Mouse (Mus musculus) layer of hippocampus, adult 2 months (tissue): ENCODE data around the gene Plxna1. TPM values are rescaled to one million over a fixed set of nuclear protein-coding genes. Genes with fewer than 3 reads are reported as not detected.

Experiments used
- DNase-seq, 2 experiments: peaks; one replicate each; pipeline ENCODE4 v3.0.0; 2022; ENCODE audit warnings: low spot score in 2 of 2
- H3K27ac ChIP-seq: fragments of 200-600 bp; 2 replicates; pipeline ENCODE4 v1.8.1; 2022
- H3K4me3 ChIP-seq: fragments of 200-600 bp; 2 replicates; pipeline ENCODE4 v1.8.1; 2022; ENCODE audit warnings: mild to moderate bottlenecking
- CTCF ChIP-seq: fragments of 200-600 bp; conservative IDR thresholded peaks from 2 replicates; pipeline ENCODE4 v1.8.1; 2022; ENCODE audit warnings: antibody characterized with exemption, mild to moderate bottlenecking, moderate library complexity
- total RNA-seq, 2 experiments: library from RNA; stranded (reverse); gene quantifications; 2 replicates each; pipeline ENCODE4 v1.2.3; 2021

Gene Plxna1
- total RNA-seq, 2 experiments from 2014 or later: 108 to 120 TPM

DNA sequence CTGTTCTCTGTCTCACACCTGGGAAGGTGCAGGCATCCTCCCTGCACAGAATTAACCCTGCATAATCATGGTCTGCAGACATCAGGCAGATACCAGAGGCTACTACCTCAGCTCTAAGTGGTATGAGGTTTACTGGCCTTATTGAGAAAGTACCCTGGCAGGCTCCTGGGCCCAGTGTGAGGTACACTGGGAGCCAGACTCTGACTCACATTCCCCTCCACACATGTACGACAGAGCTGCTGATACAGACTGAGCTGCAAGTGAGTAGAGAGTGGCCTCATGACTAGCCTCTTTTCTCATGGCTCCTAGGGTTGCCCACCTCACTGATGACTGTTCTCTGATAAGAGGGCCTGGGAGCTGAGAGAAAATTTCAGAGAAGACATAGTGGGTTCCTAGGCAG lies 24.5 kb upstream of the Plxna1 start:
- H3K4me3 ChIP-seq: no peak overlapping the region
- no peak for TF ChIP-seq CTCF
- DNase-seq: no peak

DNA sequence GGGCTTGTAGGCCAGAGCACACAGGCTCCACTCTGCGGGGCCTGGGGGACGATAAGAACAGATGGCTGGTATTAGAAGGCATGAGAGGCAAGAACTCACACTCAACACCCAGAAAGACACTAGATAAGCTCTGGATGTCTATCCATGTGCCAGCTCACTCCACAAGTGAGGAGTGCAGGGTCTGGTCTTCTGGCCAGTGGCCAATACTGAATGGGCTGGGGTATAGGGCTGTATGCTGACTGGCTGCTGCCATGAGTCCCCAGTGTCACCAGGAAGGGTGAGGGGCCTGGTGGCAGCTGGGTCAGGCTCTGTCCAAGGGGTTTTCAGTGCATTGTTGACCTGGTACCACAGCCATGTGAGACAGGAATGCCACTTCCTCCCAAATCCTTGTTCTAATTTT lies 22.3 kb upstream of the Plxna1 start:
- DNase-seq: no peak
- TF ChIP-seq CTCF: no peak
- H3K4me3 ChIP-seq: no peak overlapping the region
- no peak overlapping the region for H3K27ac ChIP-seq

More for the DNA sequence above, 24.5 kb upstream of the Plxna1 start:
- no peak overlapping the region for H3K27ac ChIP-seq

GRCm38 (mm10) chr6:89381851-89382250 lies 19.4 kb upstream of the Plxna1 start:
- DNase-seq: no peak
- Histone ChIP-seq H3K4me3 (no peak overlapping the region), H3K27ac (no peak overlapping the region)
- no peak for TF ChIP-seq CTCF

GRCm38 (mm10) chr6:89381172-89381571 lies 18.8 kb upstream of the Plxna1 start:
- H3K27ac ChIP-seq: no peak overlapping the region
- no peak overlapping the region for H3K4me3 ChIP-seq
- no peak for TF ChIP-seq CTCF
- no peak for DNase-seq

GRCm38 (mm10) chr6:89380751-89381150 lies 18.3 kb upstream of the Plxna1 start:
- Histone ChIP-seq H3K27ac (no peak overlapping the region), H3K4me3 (no peak overlapping the region)
- TF ChIP-seq CTCF: no peak
- no peak for DNase-seq

DNA sequence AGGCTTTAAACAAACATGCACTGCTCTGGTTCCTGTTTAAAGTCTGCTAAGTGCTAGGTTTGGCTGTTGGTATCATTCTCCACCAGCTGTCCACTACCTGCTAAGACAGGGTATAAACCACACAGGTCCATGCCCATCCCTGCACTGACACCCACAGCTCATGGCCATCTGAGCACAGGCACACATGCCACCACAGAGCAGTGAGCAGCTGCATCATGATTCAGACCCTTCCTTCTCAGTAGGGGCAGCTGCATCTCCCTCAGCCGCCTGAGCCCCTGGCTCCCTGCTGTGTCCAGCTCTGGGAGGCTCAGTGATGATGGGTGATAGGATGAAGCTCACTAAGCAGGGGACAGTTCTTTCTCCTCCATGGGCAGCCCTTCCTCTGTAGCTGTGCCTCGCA lies 15.8 kb upstream of the Plxna1 start:
- no peak for TF ChIP-seq CTCF
- Histone ChIP-seq H3K4me3 (no peak overlapping the region), H3K27ac (no peak overlapping the region)
- DNase-seq: no peak

DNA sequence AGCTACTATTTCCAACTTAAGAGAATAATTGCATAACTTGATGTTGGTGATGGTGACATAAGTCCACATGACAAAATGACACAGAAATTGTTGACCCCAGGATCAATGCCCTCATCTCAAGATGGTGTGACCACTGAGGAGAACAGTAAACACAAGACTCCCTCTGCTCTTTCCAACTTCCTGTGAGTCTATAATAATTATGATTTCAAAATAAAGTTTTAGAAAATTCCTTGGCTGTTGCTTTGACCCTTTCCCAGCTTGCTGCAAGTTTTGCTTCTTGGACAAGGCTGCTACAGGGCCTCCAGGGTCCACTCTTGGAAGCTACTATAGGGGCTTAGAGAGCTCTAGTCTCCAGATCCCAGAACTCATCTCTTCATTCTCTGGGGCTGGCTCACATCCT lies 6.4 kb upstream of the Plxna1 start:
- H3K4me3 ChIP-seq: no peak overlapping the region
- H3K27ac ChIP-seq: no peak overlapping the region
- TF ChIP-seq CTCF: no peak
- DNase-seq: no peak

DNA sequence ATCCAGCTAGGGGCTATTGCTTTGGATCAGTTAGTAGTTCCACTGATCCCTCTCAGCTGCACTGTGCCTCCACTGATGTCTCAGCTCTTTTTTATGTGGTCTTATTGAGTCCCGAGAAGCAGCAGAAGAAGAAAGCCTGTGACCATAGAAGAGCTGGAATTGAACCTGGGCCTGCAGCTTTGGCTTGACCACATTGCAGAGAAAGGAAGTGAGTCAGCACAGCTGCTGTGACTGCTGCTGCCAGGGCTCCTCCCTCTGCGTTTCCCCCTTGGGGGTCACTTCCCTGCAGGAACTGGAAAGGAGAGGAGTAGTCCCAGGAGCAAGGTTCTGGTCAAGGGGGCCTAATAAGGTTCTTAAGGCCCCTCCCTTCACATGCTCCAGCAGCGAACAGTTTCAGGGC lies 1.9 kb upstream of the Plxna1 start:
- DNase-seq: no peak
- no peak overlapping the region for H3K4me3 ChIP-seq
- no peak for TF ChIP-seq CTCF

GRCm38 (mm10) chr6:89363107-89363451 lies 659 bp upstream of the Plxna1 start:
- DNase-seq: no peak
- Histone ChIP-seq H3K27ac (peak overlapping the region; percentile 79), H3K4me3 (peak overlapping the region; percentile 70)
- no peak for TF ChIP-seq CTCF

More for the DNA sequence above, 1.9 kb upstream of the Plxna1 start:
- no peak overlapping the region for H3K27ac ChIP-seq

- peak overlapping the region; percentile 76 for H3K4me3 ChIP-seq
- DNase-seq: no peak
- peak overlapping the region; percentile 84 for H3K27ac ChIP-seq
- no peak for TF ChIP-seq CTCF
These were observed 771 bp downstream of the Plxna1 start for GRCm38 (mm10) chr6:89361418-89362280.

DNA sequence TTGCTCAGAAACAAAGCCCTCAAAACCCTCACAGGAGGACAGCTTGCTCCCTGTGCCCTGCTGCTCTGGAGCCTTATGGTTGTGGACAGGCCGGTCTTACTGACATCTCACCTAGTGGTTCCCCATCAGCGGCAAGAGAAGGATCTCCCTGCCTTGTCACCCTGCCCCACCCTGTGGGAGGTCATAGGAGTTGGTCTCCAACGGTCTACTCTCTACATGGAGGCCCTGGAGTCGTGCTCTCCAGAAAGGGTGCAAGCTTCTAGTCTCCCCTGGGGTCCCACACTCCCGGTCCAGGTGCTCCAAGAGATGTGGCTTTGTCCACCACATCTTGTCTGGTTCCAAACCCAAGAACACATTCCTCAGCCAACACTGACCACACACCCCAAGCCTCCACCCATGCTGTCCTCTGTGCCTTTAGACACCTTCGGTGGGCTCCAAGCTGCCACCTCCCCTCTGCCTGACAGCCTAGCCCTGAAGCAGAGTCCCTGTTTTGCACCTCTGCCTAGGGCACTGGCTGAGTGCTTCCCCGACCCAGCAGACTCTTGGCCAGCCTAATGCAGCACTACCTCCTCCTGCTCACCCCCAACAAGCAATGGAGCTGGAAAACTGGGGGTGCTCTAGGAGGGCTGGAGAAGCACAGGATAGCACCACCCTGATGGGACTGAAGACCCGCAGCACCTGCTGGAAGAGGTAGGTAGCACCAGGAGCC lies 1.6 kb downstream of the Plxna1 start:
- TF ChIP-seq CTCF: no peak
- peak overlapping the region; percentile 84 for H3K27ac ChIP-seq
- H3K4me3 ChIP-seq: peak overlapping the region; percentile 76
- no peak for DNase-seq

GRCm38 (mm10) chr6:89359771-89360708 lies 2.4 kb downstream of the Plxna1 start:
- H3K27ac ChIP-seq: peak overlapping the region; percentile 84
- no peak for DNase-seq
- peak overlapping the region; percentile 76 for H3K4me3 ChIP-seq
- no peak for TF ChIP-seq CTCF

DNA sequence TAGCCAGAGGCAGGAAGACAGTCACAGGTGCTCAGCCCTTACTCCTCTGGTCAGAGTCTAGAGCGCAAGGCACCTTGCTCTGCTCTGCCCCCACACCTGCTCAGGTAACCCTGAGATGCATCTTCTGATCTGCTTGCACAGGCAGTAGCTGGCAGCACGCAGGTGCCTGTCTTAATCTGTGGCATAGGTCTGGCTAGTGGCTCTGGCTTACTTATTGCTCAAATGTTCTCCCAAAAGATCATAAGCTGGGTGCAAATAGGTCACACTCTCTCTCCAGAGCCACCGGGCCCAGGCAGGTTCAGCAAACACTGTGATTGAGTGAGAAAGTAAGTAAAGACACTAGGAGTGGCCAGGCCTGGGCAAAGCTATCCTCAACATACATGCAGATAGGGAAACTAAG lies 3.2 kb downstream of the Plxna1 start:
- Histone ChIP-seq H3K4me3 (peak overlapping the region; percentile 76), H3K27ac (peak overlapping the region; percentile 84; the same call in 1 of the 2 replicates)
- no peak for DNase-seq

More for the DNA sequence above, 3.2 kb downstream of the Plxna1 start:
- no peak for TF ChIP-seq CTCF
